Mouse (Mus musculus): ENCODE measurements around the gene Stx18. TPM values are rescaled to one million over a fixed set of nuclear protein-coding genes. Genes with fewer than 3 reads are reported as not detected.

The Stx18 gene
- polyA plus RNA-seq, 1 experiment from 2014 or later: 37.8 TPM

DNA sequence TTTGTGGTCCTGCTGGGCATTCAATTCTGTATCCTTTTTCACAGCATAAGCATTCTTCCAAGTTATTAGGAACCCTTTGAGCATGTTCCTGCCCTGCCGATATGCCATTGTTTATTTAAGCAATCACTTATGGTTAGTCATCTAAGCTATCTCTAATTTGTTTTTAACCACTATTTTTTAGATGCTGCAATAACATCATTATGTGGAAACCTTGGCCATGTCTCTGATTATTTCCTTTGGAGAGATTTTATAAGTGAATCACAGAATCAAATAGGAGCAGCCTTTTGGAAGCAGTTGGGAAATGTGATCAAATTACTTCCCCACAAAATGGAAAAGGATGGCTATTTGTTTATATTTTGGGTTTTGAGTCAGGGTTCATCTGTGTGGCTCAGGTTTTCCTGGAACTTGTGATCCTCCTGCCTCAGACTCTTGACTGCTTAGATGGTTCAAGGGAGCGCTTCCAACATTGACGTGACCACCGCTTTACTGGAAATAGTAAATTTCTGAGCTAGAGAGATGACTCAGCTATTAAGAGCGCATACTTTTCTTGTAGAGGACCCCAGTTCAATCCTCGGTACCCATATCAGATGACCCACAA, 146.2 kb downstream of the Stx18 start:
- Histone ChIP-seq H3K4me3 (no peak overlapping the region), H3K4me1 (replicated peaks) (no peaks in the 10 kb centered on the region), H3K27ac (replicated peaks) (no peak overlapping the region), H3K9ac (no peak overlapping the region), H3K27me3 (no peaks in the 10 kb centered on the region), H3K36me3 (no peaks in the 10 kb centered on the region), H3K4me2 (no peak overlapping the region), H3K9me3 (no peaks in the 10 kb centered on the region)
- no peak for ATAC-seq (ENCODE audit: low FRiP score, low read depth)
- WGBS: 91% methylated on average over 6 of the region's 6 CpGs

- Histone ChIP-seq H3K36me3 (no peaks in the 10 kb centered on the region), H3K9me3 (no peaks in the 10 kb centered on the region), H3K4me3 (no peak overlapping the region), H3K27me3 (no peaks in the 10 kb centered on the region), H3K4me2 (no peak overlapping the region), H3K9ac (no peak overlapping the region), H3K27ac (replicated peaks) (no peak overlapping the region), H3K4me1 (replicated peaks) (no peaks in the 10 kb centered on the region)
- 85% methylated on average over 2 of the region's 2 CpGs for WGBS
- ATAC-seq (ENCODE audit: low FRiP score, low read depth): no peak
Measured at GRCm38 (mm10) chr5:38187006-38187405, 148.5 kb downstream of the Stx18 start.

Other genes with a start within 250 kb of the Stx18 start
- 26.4 and 36.7 TPM in 2 replicates for gene Msx1, start 214.2 kb upstream of the Stx18 start, polyA plus RNA-seq (2015; fragmentation: Nextera tagmentation; extraction: Ambion mirVana)
- gene Nsg1, start 121.2 kb downstream of the Stx18 start, polyA plus RNA-seq (2015; fragmentation: Nextera tagmentation; extraction: Ambion mirVana): 1,299 and 1,422 TPM in 2 replicates
- gene Zbtb49, start 181.7 kb downstream of the Stx18 start, polyA plus RNA-seq (2015; fragmentation: Nextera tagmentation; extraction: Ambion mirVana): 18.1 and 20.5 TPM in 2 replicates
- 40.5 and 43.1 TPM in 2 replicates for gene Lyar, start 181.7 kb downstream of the Stx18 start, polyA plus RNA-seq (2015; fragmentation: Nextera tagmentation; extraction: Ambion mirVana)
- 84.6 and 90.3 TPM in 2 replicates for gene Tmem128, start 221.4 kb downstream of the Stx18 start, polyA plus RNA-seq (2015; fragmentation: Nextera tagmentation; extraction: Ambion mirVana)
- 0.05 and 0.12 TPM in 2 replicates for gene Otop1, start 237.2 kb downstream of the Stx18 start, polyA plus RNA-seq (2015; fragmentation: Nextera tagmentation; extraction: Ambion mirVana)